Mouse (Mus musculus): ENCODE results near the gene Sema3b. TPM values are rescaled to one million over a fixed set of nuclear protein-coding genes. Genes with fewer than 3 reads are reported as not detected.

The Sema3b gene
- total and polyA plus RNA-seq, 2 experiments from 2014 or later = 4.0 to 16.7 TPM

DNA sequence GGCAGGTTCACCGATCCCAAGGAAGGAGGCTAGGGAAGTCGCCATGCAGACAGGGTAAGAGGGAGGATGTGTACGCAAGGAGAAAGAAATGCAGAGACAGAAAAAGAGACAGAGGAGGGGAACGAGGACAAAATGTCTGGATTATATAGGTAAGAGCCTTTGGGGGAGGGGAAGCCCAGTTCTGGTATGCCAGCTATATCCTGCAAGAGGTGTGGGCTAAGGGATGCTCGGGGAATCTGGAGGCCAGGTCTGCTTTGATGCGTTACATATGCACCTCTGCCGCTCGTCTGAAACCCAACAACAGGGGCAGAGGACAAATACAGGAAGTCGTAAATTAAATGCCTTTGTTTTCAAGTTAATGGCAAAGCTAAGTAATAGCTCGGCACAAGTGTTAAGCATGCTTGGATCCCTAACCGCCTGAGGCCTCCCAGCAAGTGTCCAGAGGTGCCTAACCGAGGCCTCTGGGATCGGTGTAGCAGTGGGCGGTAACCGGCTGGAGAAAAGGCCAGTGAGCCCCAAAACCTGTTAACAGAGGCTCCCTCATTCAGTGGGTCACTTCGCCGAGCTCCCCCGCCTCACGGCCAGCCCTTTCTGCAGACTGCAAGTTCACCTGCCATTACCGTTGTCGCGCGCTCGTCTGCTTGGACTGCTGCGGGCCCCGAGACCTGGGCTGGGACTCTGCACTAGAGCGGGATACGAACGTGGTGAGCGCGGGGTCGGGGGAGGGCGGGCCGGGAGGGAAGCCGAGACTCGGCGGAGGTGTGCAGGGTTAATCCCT lies 55.3 kb downstream of the Sema3b start:
- peak overlapping the region; percentile 74 for H3K9ac ChIP-seq (replicated peaks; ENCODE audit: low read length, poor library complexity, severe bottlenecking)
- ATAC-seq (ENCODE audit: low FRiP score) = peak; percentile 70

DNA sequence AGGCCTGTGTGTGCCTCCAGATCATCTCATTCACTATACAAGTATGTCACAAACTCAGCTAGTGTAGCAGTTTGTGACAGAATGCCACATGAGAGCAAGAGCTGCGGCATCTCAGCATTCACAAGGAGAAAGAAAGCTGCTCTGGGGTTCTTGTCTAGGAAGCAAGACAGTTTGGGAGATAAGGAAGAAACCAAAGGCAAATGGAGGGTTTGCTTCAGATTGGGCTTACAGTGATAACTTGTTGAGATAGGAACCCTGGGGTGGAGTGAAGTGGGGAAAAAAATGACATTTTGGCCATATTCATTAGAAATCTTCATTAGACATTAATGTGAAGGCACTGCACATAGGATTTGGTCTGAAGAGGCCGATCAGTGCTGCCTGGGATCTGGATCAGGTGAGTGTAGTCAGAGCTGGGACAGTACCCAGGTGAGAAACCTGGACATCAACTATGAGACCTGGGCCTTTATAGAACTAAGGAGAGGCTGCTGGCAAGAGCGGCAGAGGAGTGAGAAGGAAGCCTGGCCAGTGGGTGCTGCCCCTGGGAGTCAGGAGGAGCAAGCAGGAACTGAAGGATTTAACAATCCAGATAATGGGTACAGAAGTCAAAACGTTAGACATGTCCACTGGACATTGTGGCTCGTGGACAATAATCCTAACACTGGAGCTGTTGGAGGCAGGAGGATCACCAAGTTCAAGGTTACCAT lies 56.2 kb downstream of the Sema3b start:
- H3K27ac ChIP-seq (ENCODE audit: low read depth, low read length) = no peak overlapping the region
- H3K9ac ChIP-seq (replicated peaks; ENCODE audit: low read length, poor library complexity, severe bottlenecking) = no peak overlapping the region
- H3K27me3 ChIP-seq (ENCODE audit: insufficient read depth, low read length) = peaks cover 28% of the 10 kb centered on the region
- WGBS = 80% methylated on average over 5 of the region's 5 CpGs
- H3K4me1 ChIP-seq (ENCODE audit: insufficient read depth, low read length) = no peaks in the 10 kb centered on the region; the same call in 1 of the 2 replicates
- DNase-seq (ENCODE audit: low spot score) (no peak), ATAC-seq (ENCODE audit: low FRiP score) (no peak)
- H3K36me3 ChIP-seq (ENCODE audit: insufficient read depth, low read length) = peaks cover 6% of the 10 kb centered on the region
- no peak overlapping the region for H3K4me2 ChIP-seq (ENCODE audit: low read depth, low read length, poor library complexity, severe bottlenecking)
- no peak overlapping the region for H3K4me3 ChIP-seq (ENCODE audit: low read depth, low read length)
- no peak for TF ChIP-seq CTCF (IDR thresholded peaks at IDR 0.05)
- H3K9me3 ChIP-seq (ENCODE audit: low read length) = no peaks in the 10 kb centered on the region

More for the DNA sequence above, 55.3 kb downstream of the Sema3b start:
- peaks cover 28% of the 10 kb centered on the region for H3K27me3 ChIP-seq (ENCODE audit: insufficient read depth, low read length)
- 8% methylated on average over 36 of the region's 37 CpGs for WGBS
- no peaks in the 10 kb centered on the region; the same call in 1 of the 2 replicates for H3K4me1 ChIP-seq (ENCODE audit: insufficient read depth, low read length)
- peak overlapping the region; percentile 78 for H3K27ac ChIP-seq (ENCODE audit: low read depth, low read length)
- H3K36me3 ChIP-seq (ENCODE audit: insufficient read depth, low read length) = peaks cover 15% of the 10 kb centered on the region
- no peak for TF ChIP-seq CTCF (IDR thresholded peaks at IDR 0.05)
- peak overlapping the region; percentile 81 for H3K4me2 ChIP-seq (ENCODE audit: low read depth, low read length, poor library complexity, severe bottlenecking)
- no peaks in the 10 kb centered on the region for H3K9me3 ChIP-seq (ENCODE audit: low read length)
- no peak for DNase-seq (ENCODE audit: low spot score)
- H3K4me3 ChIP-seq (ENCODE audit: low read depth, low read length) = peak overlapping the region; percentile 74

DNA sequence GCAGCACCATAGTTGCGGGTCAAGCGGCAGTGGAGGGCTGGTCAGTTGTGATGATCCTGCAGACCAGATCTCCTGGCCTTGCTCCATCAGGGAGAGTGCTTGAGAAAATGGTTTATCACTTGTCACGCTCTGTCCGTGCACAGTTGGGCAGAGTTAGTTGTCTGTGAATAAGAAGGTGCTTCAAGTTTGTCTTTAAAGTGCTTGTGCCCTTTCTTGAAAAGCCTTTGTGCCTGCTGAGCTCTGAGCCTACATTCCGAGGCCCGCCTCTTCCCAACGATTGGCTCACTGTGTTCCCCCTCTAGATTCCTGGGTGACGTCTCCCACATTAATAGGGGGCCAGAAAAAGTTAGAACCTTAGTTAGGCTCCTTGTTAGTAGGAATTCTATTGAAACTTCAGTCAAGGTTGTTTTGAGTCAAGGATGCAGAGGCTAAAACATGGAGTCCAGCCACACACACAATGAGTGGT lies 57.1 kb downstream of the Sema3b start:
- peaks cover 7% of the 10 kb centered on the region; the same call in 1 of the 2 replicates for H3K4me1 ChIP-seq (ENCODE audit: insufficient read depth, low read length)
- peak overlapping the region; percentile 30 for H3K4me3 ChIP-seq (ENCODE audit: low read depth, low read length)
- no peak for DNase-seq (ENCODE audit: low spot score)
- peak overlapping the region; percentile 56; the same call in 1 of the 2 replicates for H3K4me2 ChIP-seq (ENCODE audit: low read depth, low read length, poor library complexity, severe bottlenecking)
- no peak overlapping the region for H3K9ac ChIP-seq (replicated peaks; ENCODE audit: low read length, poor library complexity, severe bottlenecking)
- no peaks in the 10 kb centered on the region for H3K36me3 ChIP-seq (ENCODE audit: insufficient read depth, low read length)
- 16% methylated on average over 8 of the region's 8 CpGs for WGBS
- H3K27ac ChIP-seq (ENCODE audit: low read depth, low read length) = no peak overlapping the region
- no peaks in the 10 kb centered on the region for H3K9me3 ChIP-seq (ENCODE audit: low read length)
- no peak for ATAC-seq (ENCODE audit: low FRiP score)
- no peak for TF ChIP-seq CTCF (IDR thresholded peaks at IDR 0.05)
- peaks cover 28% of the 10 kb centered on the region for H3K27me3 ChIP-seq (ENCODE audit: insufficient read depth, low read length)

DNA sequence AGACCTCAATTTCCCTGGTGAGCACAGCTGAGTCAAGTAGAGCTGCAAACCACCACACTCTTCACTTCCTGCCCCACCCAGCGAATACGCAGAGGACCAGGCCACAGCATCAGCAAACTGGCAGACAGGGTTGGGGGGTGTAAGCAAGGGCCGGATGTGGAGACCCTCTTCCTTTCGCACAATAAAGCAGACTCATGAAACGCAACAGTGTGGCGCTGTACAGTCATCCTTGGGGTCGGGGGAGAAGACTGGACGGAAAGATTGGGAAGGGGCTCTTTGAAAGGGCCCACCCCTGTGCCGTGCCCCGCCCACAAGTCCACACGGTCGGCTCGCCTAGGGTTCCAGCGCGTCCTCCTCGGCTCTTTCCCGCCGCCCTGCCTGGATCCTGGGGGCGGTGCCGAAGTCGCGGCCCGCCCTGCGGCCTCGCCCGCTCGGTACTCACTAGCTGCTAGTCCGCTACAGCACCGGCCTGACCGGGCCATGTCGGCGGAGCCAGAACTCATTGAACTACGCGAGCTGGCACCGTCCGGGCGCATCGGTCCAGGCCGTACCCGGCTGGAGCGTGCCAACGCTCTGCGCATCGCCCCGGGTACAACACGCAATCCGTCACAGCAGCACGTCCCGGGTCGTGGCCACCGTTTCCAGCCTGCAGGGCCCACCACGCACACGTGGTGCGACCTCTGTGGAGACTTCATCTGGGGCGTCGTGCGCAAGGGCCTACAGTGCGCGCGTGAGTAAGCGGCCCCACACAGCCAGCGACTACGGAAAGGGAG lies 57.7 kb downstream of the Sema3b start, which contains the start of gene Rassf1:
Gene Rassf1 (plus strand): TSS at position 439 of the 773 bp plus-strand sequence.
- H3K4me2 ChIP-seq (ENCODE audit: low read depth, low read length, poor library complexity, severe bottlenecking) = peak within 1 kb of the TSS; percentile 56
- ATAC-seq (ENCODE audit: low FRiP score) (no peak), DNase-seq (ENCODE audit: low spot score) (no peak)
- no peak within 1 kb of the TSS for H3K27ac ChIP-seq (ENCODE audit: low read depth, low read length)
- 4% methylated on average over 62 of the region's 63 CpGs for WGBS
- peaks cover 28% of the 10 kb centered on the region for H3K27me3 ChIP-seq (ENCODE audit: insufficient read depth, low read length)
- H3K4me3 ChIP-seq (ENCODE audit: low read depth, low read length) = peak within 1 kb of the TSS; percentile 30
- no peaks in the 10 kb centered on the region for H3K9me3 ChIP-seq (ENCODE audit: low read length)
- peak within 1 kb of the TSS; percentile 51 for H3K9ac ChIP-seq (replicated peaks; ENCODE audit: low read length, poor library complexity, severe bottlenecking)
- H3K36me3 ChIP-seq (ENCODE audit: insufficient read depth, low read length) = no peaks in the 10 kb centered on the region
- TF ChIP-seq CTCF (IDR thresholded peaks at IDR 0.05) = no peak
- peaks cover 11% of the 10 kb centered on the region; the same call in 1 of the 2 replicates for H3K4me1 ChIP-seq (ENCODE audit: insufficient read depth, low read length)

DNA sequence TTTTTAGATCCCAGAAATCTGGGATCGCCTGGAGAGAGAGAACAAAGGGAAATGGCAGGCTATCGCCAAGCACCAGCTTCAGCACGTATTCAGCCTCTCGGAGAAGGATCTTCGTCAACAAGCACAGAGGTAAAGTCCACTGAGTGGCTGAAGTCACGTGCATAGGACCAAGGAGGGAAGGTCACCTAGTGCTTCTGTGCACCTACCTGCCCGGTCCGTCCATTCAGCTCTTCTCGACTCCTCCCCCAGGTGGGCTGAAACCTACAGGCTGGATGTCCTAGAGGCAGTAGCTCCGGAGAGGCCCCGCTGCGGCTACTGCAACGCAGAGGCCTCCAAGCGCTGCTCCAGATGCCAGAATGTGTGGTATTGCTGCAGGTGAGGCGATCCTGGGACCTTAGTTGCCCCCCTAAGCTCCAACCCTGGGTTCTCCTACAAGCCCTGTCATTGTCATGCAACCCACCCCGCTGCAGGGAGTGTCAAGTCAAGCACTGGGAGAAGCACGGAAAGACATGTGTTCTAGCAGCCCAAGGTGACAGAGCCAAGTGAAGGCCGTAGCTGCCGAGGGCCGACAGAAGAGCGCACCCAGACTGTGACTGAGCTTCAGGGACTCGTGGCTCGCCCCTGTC lies 58.4 kb downstream of the Sema3b start:
- H3K27me3 ChIP-seq (ENCODE audit: insufficient read depth, low read length) = peaks cover 28% of the 10 kb centered on the region
- WGBS = 38% methylated on average over 23 of the region's 23 CpGs
- no peaks in the 10 kb centered on the region for H3K9me3 ChIP-seq (ENCODE audit: low read length)
- DNase-seq (ENCODE audit: low spot score) (no peak), ATAC-seq (ENCODE audit: low FRiP score) (no peak)
- H3K4me2 ChIP-seq (ENCODE audit: low read depth, low read length, poor library complexity, severe bottlenecking) = peak overlapping the region; percentile 56
- H3K9ac ChIP-seq (replicated peaks; ENCODE audit: low read length, poor library complexity, severe bottlenecking) = no peak overlapping the region
- H3K36me3 ChIP-seq (ENCODE audit: insufficient read depth, low read length) = no peaks in the 10 kb centered on the region
- no peak overlapping the region for H3K4me3 ChIP-seq (ENCODE audit: low read depth, low read length)
- peaks cover 11% of the 10 kb centered on the region; the same call in 1 of the 2 replicates for H3K4me1 ChIP-seq (ENCODE audit: insufficient read depth, low read length)
- TF ChIP-seq CTCF (IDR thresholded peaks at IDR 0.05) = no peak
- H3K27ac ChIP-seq (ENCODE audit: low read depth, low read length) = no peak overlapping the region

Measured in midbrain, postnatal 0 days (tissue).